Mouse (Mus musculus) T-cell, adult 2 months (primary cell): ENCODE results near the gene Zyg11b.

Experiments
- DNase-seq: peaks from one replicate; pipeline ENCODE4 v3.0.0; 2022; ENCODE audit warnings: low spot score

Gene Zyg11b

GRCm38 (mm10) chr4:108300670-108301373, at the start of gene Zyg11b:
Gene Zyg11b (minus strand): TSS chr4:108301096.
- peak; percentile 85 for DNase-seq

- no peak for DNase-seq
These were observed 49.1 kb upstream of the Zyg11b start for GRCm38 (mm10) chr4:108349836-108350547.

DNA sequence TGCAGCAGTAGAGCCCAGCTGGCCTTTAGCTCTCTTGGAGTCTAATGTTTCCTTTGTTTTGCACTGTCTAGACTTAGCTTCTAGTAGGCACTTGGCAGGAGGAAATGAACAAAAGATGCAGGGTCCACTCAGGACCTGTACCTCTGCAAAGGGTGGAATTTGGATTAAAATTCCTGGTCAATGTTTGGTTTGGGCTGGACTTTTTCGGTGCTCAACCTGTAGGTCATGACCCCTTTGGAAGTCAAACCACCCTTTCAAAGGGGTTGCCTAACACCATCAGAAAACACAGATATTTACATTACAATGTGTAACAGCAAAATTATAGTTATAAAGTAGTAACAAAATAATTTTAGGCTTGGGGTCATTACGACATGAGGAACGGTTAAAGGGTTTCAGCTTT, 48.2 kb upstream of the Zyg11b start:
- DNase-seq, result no peak

DNA sequence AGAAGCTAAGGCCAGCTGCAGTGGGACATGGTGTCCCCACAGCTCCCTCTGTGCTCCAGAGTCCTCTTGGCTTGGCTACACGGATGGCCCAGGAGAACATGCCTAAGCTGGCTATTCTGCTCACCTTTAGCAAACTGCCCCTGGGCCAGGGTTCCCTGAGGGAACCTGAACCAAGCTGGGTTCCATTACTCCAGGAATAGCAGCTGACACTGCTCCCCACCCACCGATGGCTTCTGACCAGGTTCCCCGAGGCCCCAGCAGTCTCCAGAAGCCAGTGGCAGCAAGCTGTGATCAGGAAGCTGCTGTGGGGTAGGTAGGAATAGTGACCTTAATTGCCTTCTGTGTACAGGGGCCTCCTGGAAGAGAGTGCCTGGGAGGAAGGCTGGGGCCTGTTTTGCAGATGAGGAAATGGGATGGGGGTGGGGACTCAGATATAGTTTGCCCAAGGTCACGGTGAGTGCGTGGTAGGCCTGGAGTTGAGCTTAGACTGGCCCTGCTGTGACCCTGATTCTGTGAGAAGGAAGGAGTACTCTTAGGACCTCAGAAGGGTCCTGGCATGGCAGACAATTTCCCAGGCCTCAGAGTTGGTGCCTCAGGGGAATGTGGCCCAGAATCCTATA, 47.5 kb upstream of the Zyg11b start:
- DNase-seq, result no peak

DNA sequence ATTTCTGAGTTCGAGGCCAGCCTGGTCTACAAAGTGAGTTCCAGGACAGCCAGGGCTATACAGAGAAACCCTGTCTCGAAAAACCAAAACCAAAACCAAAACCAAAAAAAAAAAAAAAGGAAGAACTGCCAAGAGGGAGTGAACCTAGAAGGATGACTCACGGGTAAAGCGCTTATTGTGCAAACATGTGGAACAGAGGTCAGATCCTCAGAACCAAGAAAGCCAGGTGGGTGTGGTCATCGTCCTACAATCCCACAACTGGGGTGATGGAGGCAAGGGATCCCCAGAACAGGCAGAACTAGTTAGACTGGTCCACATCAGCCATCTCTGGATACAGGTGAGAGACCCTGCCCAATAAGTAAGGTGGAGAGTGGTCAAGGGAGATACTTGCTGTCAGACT, 46.2 kb upstream of the Zyg11b start:
- DNase-seq, result no peak

DNA sequence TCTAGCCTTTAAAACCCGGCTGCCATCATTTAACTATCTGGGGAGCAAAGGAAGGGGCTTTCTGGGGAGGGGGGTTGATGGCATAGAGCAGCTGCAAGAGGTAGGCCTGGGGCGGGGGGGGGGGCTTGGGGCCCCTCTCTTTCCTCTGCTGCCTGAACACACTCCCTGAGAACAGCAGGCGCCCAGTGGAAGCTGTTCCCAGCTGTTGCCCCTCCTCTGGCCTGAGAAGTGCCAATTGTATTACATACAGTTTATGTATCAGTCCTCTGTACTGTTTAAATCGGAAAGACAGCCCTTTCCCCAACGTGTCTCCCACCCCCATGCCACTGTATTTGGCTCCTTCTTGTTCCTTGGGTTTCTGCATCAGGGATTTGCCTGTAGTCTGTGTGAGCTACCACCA, 44.9 kb upstream of the Zyg11b start:
- no peak for DNase-seq

DNA sequence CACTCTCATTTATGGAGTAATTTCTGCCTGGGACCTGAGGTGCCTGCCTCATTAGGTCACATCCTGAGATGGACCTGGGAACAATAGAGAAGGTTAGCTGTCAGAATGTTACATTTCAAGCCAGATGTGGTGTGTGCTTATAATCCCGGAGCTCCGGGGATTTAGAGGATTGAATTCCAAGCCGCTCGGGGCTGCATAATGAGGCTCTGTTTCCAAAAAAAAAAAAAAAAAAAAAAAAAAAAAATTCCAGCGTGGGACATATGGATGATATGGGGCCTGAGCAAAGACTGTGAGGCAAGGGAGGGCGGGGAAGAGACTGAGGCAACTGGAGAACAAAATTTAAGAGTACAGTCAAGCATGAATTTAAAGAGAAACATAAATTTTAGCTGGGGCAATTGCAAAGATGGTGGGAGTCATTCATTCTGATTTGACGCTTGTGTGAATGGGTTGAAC, 43.8 kb upstream of the Zyg11b start:
- no peak for DNase-seq

GRCm38 (mm10) chr4:108339277-108339690, 38.4 kb upstream of the Zyg11b start:
- DNase-seq, result peak; percentile 47

- no peak for DNase-seq
These were observed 37.9 kb upstream of the Zyg11b start for GRCm38 (mm10) chr4:108338811-108339210.

DNA sequence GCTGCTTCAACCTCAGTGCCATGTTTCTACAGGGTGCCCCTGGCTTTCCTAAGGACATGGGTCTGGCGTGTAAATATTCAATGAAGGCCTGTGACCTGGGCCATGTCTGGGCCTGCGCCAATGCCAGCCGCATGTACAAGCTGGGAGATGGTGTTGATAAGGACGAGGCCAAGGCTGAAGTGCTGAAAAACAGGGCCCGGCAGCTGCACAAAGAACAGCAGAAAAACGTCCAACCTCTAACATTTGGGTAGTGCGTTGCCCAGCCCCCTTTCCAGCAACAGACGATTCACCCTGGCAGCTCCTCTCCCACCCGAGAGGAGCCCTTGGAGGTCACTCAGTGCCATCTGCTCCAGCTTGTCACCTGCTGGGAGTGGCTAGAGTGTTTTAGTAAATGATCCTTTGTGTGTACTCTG, 37.4 kb upstream of the Zyg11b start:
- DNase-seq, result no peak

DNA sequence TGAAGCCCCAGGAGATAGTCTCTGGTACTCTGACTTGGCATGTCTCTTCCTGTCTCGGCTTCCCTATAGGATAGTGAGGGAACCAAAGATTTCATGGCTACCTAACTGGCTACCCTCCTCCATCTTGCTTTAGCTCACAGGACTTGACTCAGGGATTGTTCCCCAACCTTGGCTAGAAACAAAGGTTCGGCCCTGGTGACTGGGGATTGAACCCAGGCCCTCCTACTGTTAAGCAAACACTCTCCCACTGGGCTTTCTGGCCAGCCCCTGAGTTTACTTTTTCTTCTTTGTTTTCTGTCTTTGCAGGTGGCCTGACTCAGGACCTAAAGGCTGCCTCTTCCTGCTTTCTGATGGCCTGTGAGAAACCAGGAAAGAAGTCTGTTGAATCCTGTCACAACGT, 36.9 kb upstream of the Zyg11b start:
- no peak for DNase-seq

DNA sequence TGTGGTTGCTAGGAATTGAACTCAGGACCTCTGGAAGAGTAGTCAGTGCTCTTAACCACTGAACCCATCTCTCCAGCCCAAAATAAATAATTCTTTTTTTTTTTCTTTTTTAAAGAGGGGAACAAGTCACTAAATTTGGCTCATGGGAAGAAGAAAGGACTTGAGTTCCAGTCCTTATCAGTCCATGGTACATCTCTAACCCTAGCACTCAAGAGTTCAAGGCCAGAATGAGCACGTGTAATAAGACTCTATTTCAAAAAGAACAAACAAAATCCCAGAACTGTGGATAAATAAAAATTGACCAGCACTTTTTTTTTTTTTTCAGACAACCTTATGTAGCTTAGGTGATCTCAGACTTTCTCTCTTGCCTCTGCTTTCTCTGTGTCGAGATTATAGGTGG, 35.9 kb upstream of the Zyg11b start:
- no peak for DNase-seq

GRCm38 (mm10) chr4:108335413-108335812, 34.5 kb upstream of the Zyg11b start:
- no peak for DNase-seq

DNA sequence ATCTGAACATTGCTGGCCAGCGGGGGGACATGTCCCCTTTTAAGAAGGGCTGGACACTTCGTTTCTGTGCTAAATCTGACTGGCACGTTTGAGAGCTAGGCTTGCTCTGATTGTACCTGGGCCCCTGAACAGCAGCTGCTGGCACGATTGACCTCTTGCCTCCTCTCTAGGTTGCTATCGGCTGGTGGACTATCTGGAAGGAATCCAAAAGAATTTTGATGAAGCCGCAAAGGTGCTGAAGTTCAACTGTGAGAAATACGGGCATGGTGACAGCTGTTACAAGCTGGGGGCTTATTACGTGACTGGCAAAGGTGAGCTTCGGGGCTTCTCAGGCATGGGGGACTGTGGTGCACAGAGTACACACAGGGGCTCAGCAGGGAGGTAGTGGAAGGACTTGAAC, 31.1 kb upstream of the Zyg11b start:
- DNase-seq, result no peak

DNA sequence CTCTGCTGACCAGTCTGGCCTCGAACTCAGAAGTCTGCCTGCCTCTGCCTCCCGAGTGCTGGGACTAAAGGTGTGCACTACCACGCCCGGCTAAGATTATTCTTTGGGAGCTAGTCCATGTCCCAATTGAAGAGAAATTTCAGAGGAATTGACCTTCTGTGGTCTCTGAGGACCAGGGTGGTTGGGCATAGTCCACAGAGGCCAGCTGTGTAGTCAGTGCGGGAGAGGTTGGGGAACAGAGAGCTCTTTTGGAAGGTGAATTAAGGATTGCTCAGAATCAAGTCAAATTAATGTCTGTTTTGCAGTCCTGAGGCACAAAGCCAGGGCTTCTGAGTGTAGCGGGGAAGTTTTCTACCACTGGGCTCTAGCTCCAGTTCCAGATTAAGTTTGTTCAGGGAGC, 28.9 kb upstream of the Zyg11b start:
- DNase-seq, result no peak

DNA sequence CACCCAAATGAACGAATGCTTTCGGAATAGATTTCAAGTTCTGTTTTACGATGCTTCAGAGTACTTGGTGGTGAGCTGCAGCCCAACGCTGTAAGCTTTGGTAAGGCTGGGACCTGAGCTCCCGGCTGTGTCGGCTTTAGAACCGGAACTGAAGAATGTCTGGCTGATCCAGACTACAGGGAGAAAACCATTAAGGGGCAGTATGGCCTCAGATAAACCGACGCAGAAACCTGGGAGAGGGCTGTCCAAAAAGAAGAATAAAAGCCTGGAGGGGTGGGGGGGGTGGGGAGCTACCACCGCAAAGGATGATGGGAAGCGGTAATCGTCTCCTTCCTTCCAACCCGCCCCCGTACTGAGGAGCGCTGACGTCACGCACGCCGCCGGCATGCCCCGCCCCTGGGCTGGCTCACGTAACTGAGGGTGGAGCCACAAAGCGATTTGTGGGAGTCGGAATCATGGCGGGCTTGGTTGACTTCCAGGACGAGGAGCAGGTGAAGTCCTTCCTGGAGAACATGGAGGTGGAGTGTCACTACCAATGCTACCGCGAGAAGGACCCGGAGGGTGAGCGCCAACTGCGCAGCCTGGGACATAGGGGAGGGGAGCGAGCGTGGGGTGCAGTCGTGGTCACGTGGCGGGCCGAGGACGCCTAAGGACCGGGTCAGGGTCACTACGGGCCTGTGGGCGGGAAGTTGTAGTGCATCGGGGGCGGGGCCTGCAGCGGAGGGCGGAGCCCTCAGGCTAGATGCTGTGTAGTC, 27.0 kb upstream of the Zyg11b start, which contains the start of gene Coa7:
Gene Coa7 (plus strand): TSS at position 411 of the 755 bp plus-strand sequence.
- peak; percentile 96 for DNase-seq

DNA sequence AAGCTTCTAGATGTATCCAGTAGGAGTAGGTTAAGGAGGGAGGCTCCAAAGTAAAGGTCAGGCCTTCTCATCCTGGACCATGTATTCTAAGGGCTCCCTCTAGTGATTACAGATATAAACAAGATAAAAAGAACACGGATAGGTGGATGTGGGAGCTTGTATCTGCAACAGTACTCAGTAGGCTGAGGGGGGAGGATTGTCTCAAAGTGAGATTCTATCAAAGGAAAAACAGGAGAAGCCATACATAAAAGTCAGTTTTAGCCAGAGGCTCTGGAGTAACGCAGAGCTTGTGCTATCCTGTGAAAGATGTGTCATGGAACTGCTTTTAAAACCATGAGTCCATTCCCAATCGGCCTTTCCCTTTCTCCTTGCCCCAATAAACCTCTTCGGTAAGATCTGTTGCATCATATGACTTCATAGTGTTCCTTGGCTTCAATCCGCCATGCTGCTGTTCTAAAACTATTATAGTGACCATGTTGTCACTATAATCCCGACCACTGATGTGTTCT, 26.2 kb upstream of the Zyg11b start:
- DNase-seq, result peak; percentile 45

- DNase-seq, result no peak
These were observed 22.7 kb upstream of the Zyg11b start for GRCm38 (mm10) chr4:108323588-108323987.

- no peak for DNase-seq
These were observed 19.9 kb upstream of the Zyg11b start for GRCm38 (mm10) chr4:108320627-108321380.

- peak; percentile 57 for DNase-seq
These were observed 18.9 kb upstream of the Zyg11b start for GRCm38 (mm10) chr4:108319747-108320146.
